Mouse (Mus musculus) limb, embryonic 11.5 days (tissue): Measurements from ENCODE around the gene Gm14393. TPM values are rescaled to one million over a fixed set of nuclear protein-coding genes. Genes with fewer than 3 reads are reported as not detected.
"Not testable (repeated sequence)": the region's sequence is repeated elsewhere in the genome, so short reads cannot be mapped to it uniquely, and the experiment has no call there.

ENCODE experiments used
- ATAC-seq: fragments of 200-750 bp; cut with Nextera tagmentation; 2 replicates; pipeline ENCODE4 v1.8.0; 2017; ENCODE audit warnings: low read depth; ENCODE audit not compliant: insufficient number of reproducible peaks, low FRiP score, low TSS enrichment
- DNase-seq: peaks from one replicate; pipeline ENCODE4 v3.0.0-alpha.2; 2015; ENCODE audit warnings: low spot score
- H3K27ac ChIP-seq: fragments of 300-500 bp; sonication (generic); replicated peaks from 2 replicates; pipeline ENCODE4 v1.5.1; 2014; ENCODE audit warnings: low read depth, mild to moderate bottlenecking, low read length
- H3K27me3 ChIP-seq: fragments of 300-500 bp; sonication (generic); 2 replicates; pipeline ENCODE4 v1.6.1; 2014; ENCODE audit warnings: mild to moderate bottlenecking, low read length, mixed read lengths; ENCODE audit not compliant: control insufficient read depth, insufficient read depth
- H3K36me3 ChIP-seq: fragments of 300-500 bp; sonication (generic); 2 replicates; pipeline ENCODE4 v1.6.1; 2014; ENCODE audit warnings: mild to moderate bottlenecking, low read length, moderate library complexity, mixed read lengths; ENCODE audit not compliant: control insufficient read depth, insufficient read depth
- H3K4me1 ChIP-seq: fragments of 300-500 bp; sonication (generic); 2 replicates; pipeline ENCODE4 v1.6.1; 2014; ENCODE audit warnings: low read length, mixed read lengths; ENCODE audit not compliant: control insufficient read depth, insufficient read depth
- H3K4me2 ChIP-seq: fragments of 300-500 bp; sonication (generic); 2 replicates; pipeline ENCODE4 v1.6.1; 2014; ENCODE audit warnings: low read depth, mild to moderate bottlenecking, moderate library complexity; ENCODE audit not compliant: severe bottlenecking
- H3K4me3 ChIP-seq: fragments of 300-500 bp; sonication (generic); 2 replicates; pipeline ENCODE4 v1.5.1; 2014; ENCODE audit warnings: low read depth, low read length
- H3K9ac ChIP-seq: fragments of 300-500 bp; sonication (generic); 2 replicates; pipeline ENCODE4 v1.6.1; 2014; ENCODE audit warnings: mild to moderate bottlenecking, low read length
- H3K9me3 ChIP-seq: fragments of 300-500 bp; sonication (generic); 2 replicates; pipeline ENCODE4 v1.6.1; 2016; ENCODE audit warnings: low read length; ENCODE audit not compliant: control insufficient read depth
- WGBS: fragments of 180-500 bp; shearing (Covaris S2); extraction: QIAGEN DNeasy Blood & Tissue Kit; methylation state at CpG from one replicate; pipeline ENCODE4 v1.1.7; 2014; 5-methylcytosine and 5-hydroxymethylcytosine counted together
- polyA plus RNA-seq: library from polyadenylated mRNA; unstranded; fragments of >200 nt; fragmentation: Nextera tagmentation; extraction: Ambion mirVana; gene quantifications from 2 replicates; pipeline ENCODE4 v1.2.1, GENCODE M21; 2014

The Gm14393 gene
- 0.36 and 0.60 TPM in 2 replicates for polyA plus RNA-seq

- WGBS, result 76% methylated on average over 1 of the region's 1 CpGs
- not testable (repeated sequence) for ATAC-seq, H3K9me3 ChIP-seq, H3K4me3 ChIP-seq, H3K4me1 ChIP-seq, H3K36me3 ChIP-seq, H3K27ac ChIP-seq, H3K9ac ChIP-seq, DNase-seq, H3K4me2 ChIP-seq, H3K27me3 ChIP-seq
Observed at GRCm38 (mm10) chr2:175067681-175068261, at the start of gene Gm14393. Gene Gm14393 (minus strand): TSS chr2:175067781.

GRCm38 (mm10) chr2:175044268-175044667, 23.3 kb downstream of the Gm14393 start:
- not testable (repeated sequence) for DNase-seq, H3K4me2 ChIP-seq, H3K4me1 ChIP-seq, H3K4me3 ChIP-seq, H3K36me3 ChIP-seq, H3K27ac ChIP-seq, ATAC-seq, H3K9me3 ChIP-seq, H3K27me3 ChIP-seq, H3K9ac ChIP-seq
- WGBS, result 96% methylated on average over 21 of the region's 27 CpGs

Other genes starting within 250 kb of the Gm14393 start
- gene Gm14444, start 57.5 kb downstream of the Gm14393 start, polyA plus RNA-seq, result not detected in 2 replicates
- 7.5 and 8.3 TPM in 2 replicates for gene Gm14399, start 74.2 kb upstream of the Gm14393 start, polyA plus RNA-seq
- gene Gm14443, start 108.1 kb upstream of the Gm14393 start, polyA plus RNA-seq, result 1.2 and 1.3 TPM in 2 replicates
- 9.3 and 10.9 TPM in 2 replicates for gene Gm14391, start 139.1 kb upstream of the Gm14393 start, polyA plus RNA-seq
- 3.3 and 5.3 TPM in 2 replicates for gene Gm14440, start 207.3 kb upstream of the Gm14393 start, polyA plus RNA-seq